Mouse (Mus musculus) left cerebral cortex, postnatal 4 days (tissue): Measurements from ENCODE around the gene Cfap52. TPM values are rescaled to one million over a fixed set of nuclear protein-coding genes. Genes with fewer than 3 reads are reported as not detected.

Experiments
- DNase-seq: peaks from one replicate; pipeline ENCODE4 v3.0.0-alpha.2; 2022
- intact Hi-C: fragments of 180-260 bp; cut with DNase I; formaldehyde crosslinking; loops from one replicate; pipeline ENCODE4 v1.15.1; 2025
- total RNA-seq, 2 experiments: library from RNA; stranded (reverse); gene quantifications; 2 replicates each; pipeline ENCODE4 v1.2.3; 2021

The Cfap52 gene
- total RNA-seq, 2 experiments from 2014 or later = 2.0 to 5.7 TPM

- intact Hi-C loops = no loop called here
- no peak for DNase-seq
Measured at GRCm38 (mm10) chr11:67932156-67932555, 33.3 kb downstream of the Cfap52 start.

- intact Hi-C loops = loop anchor here (5.0 kb wide), 1 partner anchor 41 kb away; the partner anchor contains the start of genes Cfap52 and Stx8
- no peak for DNase-seq
Measured at GRCm38 (mm10) chr11:67926348-67927055, 38.9 kb downstream of the Cfap52 start.

- DNase-seq = no peak
- intact Hi-C loops = loop anchor here (5.0 kb wide), 2 partner anchors 42 to 103 kb away; partner anchors contain the start of genes Cfap52 and Stx8
Measured at GRCm38 (mm10) chr11:67925000-67925399, 40.5 kb downstream of the Cfap52 start.

DNA sequence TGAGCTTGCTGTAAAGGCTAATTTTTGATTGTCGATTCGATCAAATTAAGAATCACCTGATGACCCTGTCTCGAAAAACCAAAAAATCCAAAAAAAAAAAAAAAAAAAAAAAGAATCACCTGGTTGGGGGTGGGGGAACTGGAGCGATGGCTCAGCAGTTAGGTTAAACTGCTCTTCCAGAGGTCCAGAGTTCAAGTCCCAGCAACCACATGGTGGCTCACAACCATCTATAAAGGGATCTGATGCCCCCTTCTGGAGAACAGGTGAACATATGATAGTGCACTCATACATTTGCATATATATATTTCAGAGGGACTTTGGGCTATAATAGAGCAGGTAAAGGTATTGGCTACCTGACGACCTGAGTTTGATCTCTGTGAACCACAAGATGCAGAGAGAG is 41.7 kb downstream of the Cfap52 start:
- no peak for DNase-seq
- intact Hi-C loops = loop anchor here (5.0 kb wide), 1 partner anchor 101 kb away; no protein-coding TSS in a partner anchor

- intact Hi-C loops = loop anchor here (5.0 kb wide), 1 partner anchor 100 kb away; no protein-coding TSS in a partner anchor
- DNase-seq = peak; percentile 70
Measured at GRCm38 (mm10) chr11:67922755-67923125, 42.7 kb downstream of the Cfap52 start.

DNA sequence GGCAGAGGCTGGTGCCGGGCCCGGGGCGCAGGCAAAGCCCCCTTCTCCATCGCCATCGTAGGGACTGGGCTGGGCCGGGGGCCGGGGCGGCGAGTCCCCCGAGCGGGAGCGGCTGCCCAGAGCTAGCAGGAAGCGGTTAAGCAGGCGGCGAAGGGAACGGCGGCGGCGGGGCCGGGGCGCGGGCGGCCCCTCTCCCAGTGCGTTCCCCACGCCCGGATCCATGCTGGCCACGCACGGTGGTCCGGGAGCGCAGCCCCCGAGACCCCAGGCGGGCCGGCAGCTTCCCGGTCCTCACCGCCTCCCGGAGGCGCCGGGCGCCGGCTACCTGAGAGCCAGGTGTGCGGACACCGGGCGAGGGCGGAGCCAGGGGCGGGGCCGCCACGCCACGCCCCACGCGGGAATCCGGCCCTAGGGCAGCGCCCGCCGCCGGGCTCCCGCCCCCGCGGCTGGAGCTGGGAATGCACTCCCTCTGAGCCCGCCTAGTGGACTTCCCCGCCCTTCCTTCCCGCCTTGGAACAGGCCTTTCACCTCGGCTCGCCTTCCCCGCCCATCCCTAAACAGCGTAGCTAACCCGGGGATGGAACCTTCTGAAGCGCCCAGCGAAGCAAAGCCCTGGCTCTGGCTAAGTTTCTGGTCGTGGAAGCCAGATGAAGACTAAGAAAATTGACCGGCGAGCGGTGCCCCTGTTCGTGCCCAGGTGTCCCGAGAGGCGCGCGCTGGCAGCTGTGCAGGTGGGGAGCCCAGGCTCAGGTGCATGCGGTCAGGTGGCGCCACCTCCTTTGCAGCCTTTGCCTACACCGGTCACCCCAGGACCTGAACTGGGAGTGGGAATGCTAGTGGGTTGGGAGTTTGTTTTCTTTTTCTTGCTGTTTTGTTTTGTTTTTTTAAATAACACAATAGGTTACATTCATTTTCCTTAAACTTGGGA is 43.4 kb downstream of the Cfap52 start, which contains the start of gene Usp43:
Usp43 (minus strand) TSS at position 327 of the 928 bp plus-strand sequence.
- intact Hi-C loops = loop anchor here (5.0 kb wide), 1 partner anchor 100 kb away; no protein-coding TSS in a partner anchor

DNA sequence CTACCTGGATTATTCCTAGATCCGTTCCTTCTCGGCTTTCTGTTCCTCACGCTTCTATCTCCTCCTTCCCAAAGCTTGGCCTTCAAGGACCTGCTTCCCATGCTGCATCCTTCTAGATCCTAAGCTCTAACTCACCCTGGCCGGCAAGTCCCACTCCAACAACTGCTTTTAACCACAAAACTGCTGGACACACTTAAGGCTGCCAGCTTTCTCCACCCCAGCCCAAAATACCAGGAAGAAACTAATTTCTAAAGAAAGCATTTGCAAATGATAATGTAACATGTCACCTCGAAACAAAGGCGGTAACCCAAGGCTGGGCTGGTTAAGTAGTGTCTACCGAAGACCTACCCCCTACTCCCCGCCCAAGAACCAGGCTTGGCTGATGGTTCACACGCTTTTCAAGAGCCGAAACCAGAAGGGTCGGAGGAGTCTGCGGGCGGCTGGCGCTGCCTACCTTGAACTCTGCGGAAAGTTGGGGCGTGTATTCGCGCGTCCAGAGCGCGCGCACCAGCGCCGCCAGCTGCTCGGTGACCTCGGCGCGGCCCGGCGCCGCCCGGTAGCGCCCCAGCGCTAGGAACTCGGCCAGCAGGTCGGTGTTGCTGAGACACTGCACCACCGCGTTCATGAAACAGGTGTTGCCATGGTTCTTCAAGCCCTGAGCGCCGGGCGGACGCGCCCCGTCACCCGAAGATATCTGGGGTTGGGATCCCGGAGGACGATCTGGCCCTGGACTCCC is 44.2 kb downstream of the Cfap52 start:
- peak; percentile 9 for DNase-seq
- intact Hi-C loops = loop anchor here (5.0 kb wide), 1 partner anchor 99 kb away; no protein-coding TSS in a partner anchor

More for the DNA sequence above, 43.4 kb downstream of the Cfap52 start, which contains the start of gene Usp43:
- peak; percentile 24 for DNase-seq

GRCm38 (mm10) chr11:67920226-67920960 is 45.1 kb downstream of the Cfap52 start:
- DNase-seq = no peak
- intact Hi-C loops = loop anchor here (5.0 kb wide), 1 partner anchor 98 kb away; no protein-coding TSS in a partner anchor

- no peak for DNase-seq
- intact Hi-C loops = no loop called here
Measured at GRCm38 (mm10) chr11:67919593-67919992, 45.9 kb downstream of the Cfap52 start.

DNA sequence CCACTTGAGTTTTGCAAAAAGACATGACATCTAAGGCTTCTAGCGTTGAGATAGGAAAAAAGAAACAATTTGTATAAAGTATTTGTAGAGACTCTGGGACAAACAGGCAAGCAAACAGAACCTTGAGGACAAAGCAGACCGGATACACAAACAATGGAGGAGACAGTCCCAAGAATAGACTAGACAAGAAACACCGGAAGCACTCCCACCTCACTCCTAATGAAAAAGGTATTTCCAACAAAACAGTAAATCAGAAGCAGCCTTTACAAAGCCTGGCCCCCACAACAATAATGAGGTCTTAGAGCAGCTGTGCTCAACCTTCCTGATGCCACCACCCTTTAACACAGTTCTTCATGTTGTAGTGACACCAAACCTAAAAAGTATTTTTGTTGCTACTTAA is 48.3 kb downstream of the Cfap52 start:
- intact Hi-C loops = no loop called here
- no peak for DNase-seq

DNA sequence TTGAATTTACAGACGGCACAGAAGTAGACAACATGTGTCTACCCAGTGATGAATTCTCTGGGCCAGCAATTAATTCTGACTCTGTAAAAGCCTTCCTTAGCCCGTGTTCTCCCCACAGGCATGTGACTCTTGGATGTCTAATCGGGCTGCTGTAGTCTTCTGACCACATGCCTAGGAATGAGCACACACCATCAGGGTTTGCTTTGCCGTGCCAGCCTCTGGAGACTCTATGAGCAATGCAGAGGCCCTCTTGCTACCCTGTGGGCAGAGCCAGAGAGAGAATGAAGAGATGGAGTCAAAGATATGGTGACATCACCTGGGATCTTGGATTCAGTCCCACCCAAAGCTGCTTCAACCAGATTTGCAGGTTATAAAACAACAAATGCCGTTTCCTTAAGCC is 54.4 kb downstream of the Cfap52 start:
- no peak for DNase-seq
- intact Hi-C loops = no loop called here

DNA sequence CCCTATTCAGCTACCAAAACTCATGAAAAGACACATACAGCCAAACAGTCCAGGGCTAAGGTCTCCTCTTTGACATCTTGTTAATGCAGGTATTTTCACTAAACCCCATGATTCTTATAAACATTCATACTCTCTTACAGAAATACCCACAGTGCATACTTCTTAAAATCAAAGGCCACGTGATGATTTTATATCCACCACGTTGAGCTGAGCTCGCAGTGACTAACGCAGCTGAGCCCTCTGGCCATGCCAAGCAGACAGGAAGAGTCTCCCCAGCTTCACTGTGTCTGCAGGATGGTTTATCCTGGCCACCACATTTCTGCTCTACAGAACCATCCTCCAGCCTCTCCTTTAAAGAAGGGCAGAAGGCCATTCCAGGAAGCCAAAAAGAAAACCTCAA is 61.7 kb downstream of the Cfap52 start:
- DNase-seq = no peak
- intact Hi-C loops = no loop called here

DNA sequence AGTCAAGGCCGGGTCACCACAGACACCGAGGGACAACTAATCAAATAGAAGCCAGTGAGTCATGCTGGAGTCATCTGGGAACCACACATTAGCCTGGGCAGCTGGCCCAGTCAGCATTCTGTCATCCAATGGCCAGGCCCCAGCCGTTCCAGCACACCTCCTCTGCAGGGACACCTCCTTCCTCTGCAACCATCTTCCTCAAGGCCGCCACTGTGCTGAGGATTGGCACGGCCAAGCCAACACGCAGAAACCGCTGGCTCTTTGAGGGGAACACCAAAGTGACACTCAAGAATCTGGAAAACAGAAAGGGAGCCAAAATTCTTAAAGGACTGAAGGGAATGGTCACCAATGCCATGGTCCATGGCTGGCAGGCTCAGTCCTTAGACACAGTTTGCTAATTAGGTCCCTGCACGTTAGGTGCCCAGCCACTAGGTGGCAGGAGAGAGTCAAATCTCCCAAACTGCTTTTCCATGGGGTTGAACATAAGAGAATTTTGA is 68.3 kb downstream of the Cfap52 start:
- intact Hi-C loops = no loop called here
- DNase-seq = peak; percentile 56

- DNase-seq = peak; percentile 13
- intact Hi-C loops = no loop called here
Measured at GRCm38 (mm10) chr11:67895641-67896040, 69.8 kb downstream of the Cfap52 start.

DNA sequence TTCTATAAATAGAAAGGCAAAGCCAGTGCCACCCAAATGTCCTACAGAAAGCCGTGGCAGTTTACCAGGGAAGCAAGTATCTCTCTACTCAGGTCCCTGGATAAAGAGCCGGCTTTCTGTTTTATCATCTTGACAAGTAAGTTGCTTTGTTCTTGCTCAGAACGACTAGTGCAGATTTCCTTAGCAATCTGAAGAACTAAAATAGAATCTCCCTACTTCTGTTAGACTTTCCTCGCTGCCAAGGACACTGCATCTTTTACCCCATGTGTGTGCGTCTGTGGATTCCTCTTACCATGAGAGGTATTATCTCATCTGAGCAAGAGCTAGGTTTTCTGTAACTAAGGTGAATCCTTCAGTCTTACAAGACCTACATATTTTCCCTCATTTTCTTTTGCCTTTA is 76.9 kb downstream of the Cfap52 start:
- intact Hi-C loops = loop anchor here (10.0 kb wide), 1 partner anchor 64 kb away; no protein-coding TSS in a partner anchor
- no peak for DNase-seq

DNA sequence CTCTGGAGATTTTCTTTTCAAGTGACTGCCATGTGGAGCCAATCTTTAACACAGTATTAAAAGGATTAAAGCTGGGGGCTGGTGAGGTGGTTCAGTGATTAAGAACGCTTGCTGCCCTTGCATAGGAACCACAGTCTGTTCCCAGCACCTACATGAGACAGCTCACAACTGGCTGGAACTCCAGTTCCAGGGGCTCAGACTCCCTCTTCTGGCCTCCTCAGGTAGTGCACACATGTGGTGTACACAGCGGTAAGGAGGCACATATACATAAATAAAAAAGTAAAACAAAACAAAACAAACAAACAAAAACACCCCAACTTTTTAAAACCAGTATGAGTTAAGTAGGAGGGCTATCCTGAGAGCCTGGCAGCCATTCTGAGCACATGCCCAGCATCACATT is 79.5 kb downstream of the Cfap52 start:
- DNase-seq = no peak
- intact Hi-C loops = loop anchor here (10.0 kb wide), 1 partner anchor 61 kb away; no protein-coding TSS in a partner anchor
